Mouse (Mus musculus) gastrocnemius, adult 8-10 months (tissue): ENCODE measurements around the gene Nr1d1. TPM values are rescaled to one million over a fixed set of nuclear protein-coding genes. Genes with fewer than 3 reads are reported as not detected.

Experiments
- DNase-seq, 2 experiments: peaks; one replicate each; pipeline ENCODE4 v3.0.0; 2022; ENCODE audit warnings: low spot score in 2 of 2
- total RNA-seq, 4 experiments: library from RNA; stranded (reverse); gene quantifications; 2 replicates each; pipeline ENCODE4 v1.2.4; 2022

The Nr1d1 gene
- total RNA-seq, 4 experiments from 2014 or later = 83.4 to 175 (median 99.4) TPM

DNA sequence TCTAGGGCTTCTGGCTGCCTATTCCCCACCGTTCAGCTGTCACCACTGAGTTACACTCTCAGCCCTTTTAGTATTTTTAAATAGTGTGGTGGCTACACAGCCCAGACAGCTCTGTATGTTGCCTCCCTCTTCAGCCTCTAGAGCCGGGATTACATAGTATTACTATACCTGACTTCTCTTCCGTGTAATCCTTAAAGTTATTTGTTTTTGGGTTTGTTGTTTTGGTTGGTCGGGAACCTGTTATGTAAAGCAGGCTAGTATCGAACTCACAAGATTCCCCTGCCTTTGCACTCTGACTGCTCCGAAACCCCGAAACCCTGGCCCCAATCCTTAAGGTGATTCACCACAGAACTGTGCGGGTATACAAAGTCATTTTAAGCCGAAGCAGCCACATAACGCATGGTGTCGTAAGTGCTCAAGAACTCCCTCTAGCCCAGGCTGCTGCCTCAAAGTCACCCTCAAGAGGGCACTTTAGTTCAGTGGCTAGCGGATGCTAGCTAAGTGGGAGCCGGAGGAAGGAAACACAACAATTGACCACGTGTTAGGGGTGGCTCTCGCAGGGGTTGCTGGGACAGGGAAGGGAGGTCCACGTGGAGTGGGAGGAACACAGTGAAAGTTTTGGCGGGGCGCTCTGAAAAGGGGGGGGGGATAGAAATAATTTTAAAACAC is 13.6 kb upstream of the Nr1d1 start:
- peak; percentile 76 to 83 for DNase-seq

DNA sequence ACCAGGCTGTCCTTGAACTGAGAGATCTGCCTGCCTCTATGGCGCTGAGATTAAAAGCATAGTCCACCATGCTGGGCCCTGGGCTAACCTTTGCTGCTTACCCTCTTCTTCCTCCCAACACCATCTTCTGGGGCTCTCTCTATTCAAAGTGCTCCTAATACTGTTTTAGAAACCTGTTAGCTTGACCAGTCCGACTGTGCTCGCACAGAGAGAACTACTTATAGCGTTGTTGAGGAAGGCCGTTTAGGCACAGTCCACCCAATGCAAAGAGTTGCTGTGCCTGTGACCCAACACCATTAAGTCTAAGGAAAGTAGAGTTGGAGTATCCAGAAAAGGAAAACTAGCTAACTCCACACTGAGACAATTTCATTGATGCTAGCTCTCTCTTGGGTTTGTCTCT is 13.0 kb upstream of the Nr1d1 start:
- no peak for DNase-seq

DNA sequence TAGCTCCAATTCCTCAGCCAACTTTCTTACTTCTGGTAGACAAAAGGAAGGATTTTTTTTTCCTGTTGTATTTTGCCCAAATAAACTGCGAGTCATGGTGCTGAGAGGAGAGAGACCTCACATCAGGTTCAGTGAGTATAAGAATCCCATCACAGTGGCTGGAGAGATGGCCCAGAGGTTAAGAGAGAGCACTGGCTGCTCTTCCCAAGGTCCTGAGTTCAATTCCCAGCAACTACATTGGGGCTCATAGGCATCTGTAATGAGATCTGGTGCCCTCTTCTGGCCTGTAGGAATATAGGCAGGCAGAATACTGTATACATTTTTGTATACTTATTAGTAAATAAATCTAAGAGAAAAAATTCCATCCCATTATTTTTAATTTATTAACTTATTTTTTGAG is 12.6 kb upstream of the Nr1d1 start:
- DNase-seq = no peak

DNA sequence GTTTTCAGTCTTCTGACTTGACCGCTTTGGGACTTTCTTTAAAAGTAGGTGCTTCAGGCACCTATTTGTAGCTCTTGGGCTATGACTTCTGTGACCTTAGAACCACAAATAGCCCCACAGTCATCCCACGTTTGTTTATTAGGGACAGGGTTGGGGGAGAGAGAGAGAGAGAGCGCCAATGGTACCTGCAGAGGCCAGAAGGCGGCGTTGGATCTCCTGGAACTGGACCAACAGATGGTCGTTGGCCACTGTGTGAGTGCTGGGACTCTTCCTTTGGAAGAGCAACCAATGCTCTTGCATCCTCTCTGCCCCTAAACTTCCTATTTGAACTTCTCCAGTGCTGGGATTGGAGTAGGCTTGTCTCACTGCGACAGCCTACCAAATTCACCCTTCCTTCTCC is 12.1 kb upstream of the Nr1d1 start:
- peak in 1 of 2 experiments; percentile 59 for DNase-seq

DNA sequence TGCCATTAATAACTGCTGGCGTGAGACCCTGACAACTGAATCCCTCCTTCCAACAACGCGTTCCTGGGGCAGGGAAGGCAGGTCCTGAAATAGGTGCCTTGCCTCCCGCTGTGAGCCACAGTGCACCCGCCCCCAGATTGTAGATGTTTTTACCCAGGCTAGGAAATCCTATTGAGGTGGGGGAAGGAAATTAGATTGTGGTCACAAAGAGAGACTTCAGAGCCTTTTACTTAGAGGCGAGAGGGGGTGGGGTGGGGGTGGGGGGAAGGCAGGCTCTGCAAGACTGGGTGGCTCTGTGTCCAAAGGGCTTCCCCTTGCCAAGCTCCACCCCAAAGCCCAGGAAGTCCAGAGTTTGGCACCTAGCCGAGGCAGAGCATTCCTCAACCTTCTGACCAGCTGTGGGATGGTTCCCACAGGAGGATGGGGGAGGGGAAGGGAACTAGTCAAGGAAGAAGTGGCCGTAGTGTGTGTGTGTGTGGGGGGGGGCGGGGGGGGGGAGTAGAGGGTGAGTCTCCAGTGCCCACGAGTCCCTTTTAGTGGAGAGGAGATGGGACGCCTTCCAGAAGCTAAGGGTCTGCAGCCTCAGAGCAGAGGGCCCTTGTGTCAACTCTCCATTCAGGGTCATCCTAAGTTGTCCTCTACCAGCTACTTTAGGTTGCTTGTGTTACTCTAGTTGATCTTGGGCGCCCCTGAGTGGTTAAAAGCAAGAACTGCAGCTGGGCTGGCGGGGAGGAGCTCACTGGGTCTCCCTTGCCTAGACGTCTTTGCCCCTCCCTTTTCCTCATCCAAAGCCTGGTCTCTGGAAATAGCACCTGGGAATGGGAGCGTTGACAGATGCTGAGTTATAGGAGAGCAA is 11.5 kb upstream of the Nr1d1 start:
- peak; percentile 99 to 100 for DNase-seq

DNA sequence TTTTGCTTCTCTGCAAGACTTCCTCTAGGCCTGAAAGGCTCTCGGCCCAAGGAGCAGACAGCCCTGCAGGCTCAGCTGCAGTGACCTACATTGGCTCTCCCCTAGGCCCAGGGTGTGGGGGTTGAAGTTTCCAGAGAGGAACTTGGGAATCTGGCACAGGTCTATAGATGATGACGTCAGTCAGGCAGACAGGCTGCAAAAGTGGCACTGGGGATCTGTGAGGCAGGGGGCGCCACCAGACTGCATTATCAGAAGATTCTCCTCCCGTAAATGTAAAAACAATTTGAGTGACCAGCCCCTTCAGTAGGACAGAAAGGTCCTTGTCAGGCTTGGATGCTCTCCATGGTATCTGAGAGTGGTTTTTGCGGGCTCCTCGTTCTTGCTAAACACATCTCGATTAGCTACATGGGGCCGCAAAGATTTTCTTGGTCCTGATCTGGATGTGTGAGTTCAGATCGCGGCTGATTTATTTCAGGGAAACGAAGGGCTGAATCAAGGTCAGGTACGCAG is 10.7 kb upstream of the Nr1d1 start:
- DNase-seq = peak; percentile 86

DNA sequence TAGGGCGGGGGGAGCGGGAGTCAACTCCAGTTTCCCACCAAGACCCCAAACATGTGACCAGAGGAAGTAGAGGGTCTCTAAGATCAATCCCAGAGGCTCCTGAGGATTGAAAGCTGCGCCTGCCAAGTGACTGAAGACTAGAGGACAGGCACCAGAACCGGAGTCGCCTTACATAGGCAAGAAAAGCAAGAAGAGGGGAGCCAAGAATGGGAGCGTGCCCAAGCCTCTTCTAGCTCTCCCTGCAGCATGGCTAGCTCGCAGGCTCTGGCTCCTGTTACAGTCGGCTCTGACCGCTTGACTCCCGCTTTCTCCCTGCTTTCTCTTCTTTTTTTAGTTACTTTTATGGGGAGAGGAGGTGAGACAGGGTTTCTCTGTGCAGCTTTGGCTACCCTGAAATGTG is 10.1 kb upstream of the Nr1d1 start:
- DNase-seq = peak; percentile 71 to 83

DNA sequence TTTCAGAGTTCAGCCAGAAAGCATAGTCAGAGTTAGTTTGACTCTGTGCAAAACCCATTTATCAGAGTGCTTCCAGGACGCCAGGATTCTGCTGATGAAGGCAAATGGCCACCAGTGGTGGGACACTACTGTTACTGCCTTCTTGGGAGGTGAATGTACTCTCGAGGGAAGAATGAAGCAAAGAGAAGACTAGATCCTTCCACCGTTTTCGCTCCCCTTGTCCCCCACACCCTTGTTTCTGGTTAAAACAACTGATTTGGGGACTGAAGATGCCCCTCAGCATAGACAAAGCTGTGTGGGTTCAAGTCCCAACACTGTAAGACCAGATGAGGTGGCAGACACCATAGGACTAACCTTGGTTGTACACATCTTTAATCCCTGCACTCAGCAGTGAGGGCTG is 9.0 kb upstream of the Nr1d1 start:
- DNase-seq = no peak

DNA sequence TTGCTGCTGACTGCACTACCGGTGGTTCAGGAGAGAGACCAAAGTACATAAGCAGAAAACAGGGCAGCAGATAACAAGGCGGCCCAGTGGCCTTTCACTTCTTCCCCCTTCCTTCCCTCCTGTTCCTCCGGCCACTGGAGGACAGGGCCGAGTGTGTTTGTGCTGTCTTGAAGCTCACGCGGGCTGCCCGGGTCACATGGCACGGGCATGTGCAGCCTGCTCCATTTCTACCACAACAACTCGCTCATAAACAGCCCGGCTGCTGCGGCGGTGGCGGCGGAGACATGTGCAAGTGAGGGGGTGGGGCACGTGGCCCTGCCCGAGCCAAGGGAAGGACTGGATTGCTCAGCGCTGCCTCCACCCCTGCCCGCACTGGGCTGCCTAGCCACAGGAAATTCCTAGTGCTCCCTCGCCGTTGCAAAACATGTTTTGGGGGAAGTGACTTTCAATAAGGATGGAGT is 8.1 kb upstream of the Nr1d1 start:
- peak; percentile 98 to 99 for DNase-seq

DNA sequence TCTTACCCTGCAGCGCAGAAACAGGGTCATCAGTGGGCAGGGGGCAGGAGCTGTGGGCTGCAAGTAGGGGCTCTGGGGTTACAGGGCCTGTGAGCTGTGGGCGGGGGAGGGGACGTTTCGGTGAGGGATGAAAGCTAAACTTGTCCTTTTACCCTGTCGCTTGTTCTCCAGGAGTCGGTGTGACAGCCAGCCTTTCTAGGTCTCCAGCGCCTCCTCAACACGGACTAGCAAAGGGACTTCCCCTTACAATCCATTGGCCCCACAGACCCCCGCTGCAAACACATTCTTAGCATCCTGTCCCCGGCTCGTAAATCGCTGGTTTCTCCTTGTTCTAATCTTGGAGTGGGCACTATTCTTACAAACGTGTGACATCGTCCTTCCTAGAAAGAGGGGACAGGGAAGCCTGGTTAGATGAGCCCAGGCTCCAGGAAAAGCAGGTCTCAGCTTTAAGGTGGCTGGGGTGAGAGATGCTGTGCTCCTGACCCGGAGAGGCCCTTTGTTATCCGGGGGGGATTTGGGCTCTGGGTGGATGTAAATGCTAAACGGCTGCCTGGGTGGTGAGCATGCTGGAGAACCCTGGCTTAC is 7.6 kb upstream of the Nr1d1 start:
- no peak for DNase-seq

DNA sequence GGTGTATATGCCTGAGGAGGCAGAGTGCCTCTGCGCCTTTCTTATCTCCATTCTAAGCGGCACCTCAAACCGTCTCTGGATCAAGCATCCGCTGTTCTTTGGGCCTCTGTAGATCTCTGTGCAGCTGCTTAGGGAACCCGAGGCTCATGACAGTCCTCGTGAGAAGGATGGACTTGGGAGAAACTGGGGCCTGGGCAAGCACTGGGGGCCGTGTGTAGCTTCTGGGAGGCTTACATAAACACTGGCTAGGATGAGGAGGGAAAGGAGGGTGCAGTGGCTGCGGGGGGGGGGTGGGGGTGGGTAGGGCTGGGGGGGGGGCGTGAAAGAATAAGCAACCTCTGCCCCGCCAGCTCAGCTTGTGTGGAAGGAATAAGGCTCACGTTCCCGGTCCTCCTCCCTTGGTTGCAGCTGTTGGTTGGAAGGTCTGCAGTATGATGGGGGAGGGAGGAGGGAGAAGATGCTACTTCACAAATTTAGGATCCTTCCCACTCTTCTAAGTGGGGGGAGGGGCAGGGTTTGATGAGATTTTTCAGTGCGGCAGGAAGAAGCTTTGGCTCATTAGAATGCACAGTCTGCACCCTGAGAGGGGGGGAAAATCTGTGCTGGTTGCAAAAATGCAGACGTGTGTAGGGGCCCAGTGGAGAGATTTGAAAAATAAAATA is 6.8 kb upstream of the Nr1d1 start:
- peak; percentile 64 to 75 for DNase-seq

DNA sequence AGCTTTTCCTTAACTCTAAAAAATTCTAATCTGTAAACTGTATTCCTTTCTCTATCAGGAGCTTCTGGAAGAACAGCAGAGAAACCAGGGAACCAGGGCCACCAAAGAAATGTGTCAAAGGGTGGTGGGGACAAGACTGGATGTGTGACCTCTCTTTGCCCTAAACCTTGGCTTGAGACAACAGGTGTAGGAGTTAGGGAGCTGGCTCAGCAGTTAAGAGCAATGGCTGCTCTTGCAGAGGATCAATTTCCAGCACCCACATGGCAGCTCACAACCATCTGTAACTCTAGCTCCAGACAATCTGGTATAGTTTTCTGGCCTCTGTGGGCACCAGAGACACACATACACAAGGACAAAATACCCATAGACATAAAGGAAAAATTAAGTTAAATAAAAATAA is 2.8 kb upstream of the Nr1d1 start:
- no peak for DNase-seq

DNA sequence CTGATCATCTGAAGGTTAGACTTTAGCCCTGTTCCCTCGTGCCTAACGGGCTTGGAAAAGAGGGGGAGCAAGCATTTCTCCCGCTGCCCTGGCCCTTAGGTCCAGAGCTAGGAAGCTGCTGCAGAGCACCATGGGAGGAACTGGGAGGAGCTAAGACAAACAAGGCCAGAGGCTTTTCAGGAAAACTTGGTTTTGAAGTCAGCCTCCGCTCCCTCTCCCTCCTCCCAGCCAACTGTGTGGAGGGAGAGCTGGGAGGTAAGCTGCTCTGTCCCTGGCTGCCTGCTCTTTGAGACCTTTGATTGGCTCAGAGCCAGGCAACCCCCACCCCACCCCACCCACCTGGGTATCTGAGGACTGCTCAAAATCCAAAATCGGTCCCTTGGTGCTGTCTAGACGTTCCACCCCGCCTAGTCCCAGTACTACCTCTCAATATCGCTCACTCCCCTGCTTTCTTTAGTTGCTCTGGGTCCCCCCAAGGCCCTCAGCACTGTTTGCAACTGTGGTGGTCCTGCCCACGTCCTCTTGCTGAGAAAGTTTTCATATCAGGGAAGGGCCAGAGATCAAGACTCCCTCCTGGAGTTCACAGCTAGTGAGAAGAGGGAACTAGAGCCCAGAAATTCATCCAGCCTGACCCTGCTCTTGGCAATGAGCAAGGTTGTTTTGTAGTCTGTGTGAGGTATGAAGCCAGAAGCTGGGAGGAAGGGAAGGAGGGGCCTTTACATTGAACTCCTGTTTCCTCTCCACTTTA is 1.9 kb upstream of the Nr1d1 start:
- peak in 1 of 2 experiments; percentile 46 for DNase-seq

DNA sequence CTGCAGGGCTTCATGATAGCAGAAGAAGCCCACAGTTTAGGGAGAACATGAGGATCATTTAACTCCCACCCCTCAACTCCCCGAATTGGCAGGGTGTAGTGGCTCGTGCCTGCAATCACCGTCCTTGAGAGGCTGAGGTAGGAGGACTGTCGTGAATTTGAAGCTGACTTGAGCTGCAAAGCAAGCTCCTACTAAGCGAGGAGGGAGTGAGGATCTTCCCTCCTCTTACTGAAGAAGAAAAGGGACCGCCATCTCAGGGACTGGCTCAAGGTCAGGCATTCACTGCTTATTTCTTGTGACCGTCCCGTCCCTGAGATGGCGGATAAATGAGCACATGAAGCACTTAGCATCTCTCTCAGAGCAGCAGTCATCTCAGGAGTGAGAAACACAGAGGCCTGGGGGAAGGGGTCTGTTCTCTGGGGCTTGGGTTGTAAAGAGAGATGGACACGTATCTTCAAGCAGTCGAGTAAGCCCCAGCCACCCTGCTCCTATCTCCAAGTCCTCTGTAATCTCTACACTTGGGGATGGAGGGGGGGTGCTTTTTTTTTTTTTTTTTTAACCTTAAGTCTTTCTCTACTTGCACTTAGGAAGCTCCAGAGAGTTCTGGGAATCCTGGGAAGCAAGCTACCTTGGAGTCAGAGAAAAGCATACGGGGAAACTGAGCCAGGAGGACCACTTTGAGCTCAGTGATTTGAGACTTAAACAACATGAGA is 1.1 kb upstream of the Nr1d1 start:
- no peak for DNase-seq

DNA sequence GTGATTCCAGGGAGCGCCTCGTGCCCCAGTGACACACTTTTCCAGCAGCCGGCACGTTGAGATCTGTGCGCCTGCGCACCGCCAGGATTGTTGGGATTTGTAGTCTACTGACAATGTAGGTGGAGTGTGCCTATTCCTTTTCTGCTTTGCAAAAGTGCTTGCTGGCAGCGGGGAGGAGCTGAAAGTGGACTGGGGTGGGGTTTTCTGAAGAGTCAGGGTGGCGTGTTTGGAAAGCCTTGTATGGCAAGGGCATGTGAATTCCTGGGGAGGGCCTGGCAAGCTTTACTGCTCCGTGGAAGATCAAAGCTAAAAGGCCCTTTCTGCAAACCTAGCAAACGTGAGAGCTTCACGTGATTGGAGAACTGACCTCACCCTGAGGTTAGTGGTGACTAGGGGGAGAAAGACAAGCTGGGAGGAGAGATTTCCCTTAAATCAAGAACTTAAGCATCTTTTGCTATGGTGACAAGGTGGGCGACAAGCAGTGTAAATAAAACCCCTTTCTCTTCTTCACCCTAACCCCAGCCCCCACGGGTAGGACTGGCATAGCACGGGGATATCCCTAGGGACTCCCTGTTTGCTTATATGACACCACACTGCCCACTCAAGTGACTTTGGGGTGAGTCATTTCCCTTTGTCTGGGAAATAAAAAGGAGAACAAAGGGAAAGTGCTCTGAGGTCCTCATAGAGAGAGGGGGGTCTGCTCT is 367 bp upstream of the Nr1d1 start:
- DNase-seq = peak; percentile 99 to 100

DNA sequence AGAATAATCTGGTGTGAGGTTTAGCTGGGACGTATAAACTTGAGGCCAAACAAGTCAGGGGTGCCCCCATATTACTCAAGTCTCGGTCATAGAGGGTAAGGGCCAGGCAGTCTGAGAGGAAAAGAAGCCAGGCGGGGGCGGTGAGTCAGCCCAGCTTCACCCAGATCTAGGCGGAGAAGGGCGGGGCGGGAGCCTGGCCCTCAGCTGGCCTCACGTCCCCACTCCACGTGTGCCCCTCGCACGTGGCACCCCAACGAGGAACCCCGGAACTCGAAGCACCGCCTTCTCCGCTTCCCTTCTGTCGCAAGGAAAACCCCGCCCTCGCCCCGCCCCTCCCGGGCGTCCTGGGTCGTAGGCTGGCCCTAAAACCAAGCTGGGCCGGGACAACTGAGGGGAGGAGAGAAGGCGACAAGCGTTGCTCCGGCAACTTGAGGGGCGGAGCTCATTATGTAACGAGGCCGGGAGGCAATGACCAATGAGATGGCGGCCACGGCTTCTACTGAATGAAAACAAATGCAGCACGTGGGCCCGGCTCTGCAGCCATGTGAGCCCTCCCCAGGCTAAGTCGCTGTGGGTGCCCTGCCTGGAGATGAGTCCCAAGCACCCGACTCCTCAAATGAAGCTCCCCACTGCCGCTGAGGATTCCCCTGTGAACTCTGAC is 1.4 kb downstream of the Nr1d1 start:
- peak; percentile 100 for DNase-seq

DNA sequence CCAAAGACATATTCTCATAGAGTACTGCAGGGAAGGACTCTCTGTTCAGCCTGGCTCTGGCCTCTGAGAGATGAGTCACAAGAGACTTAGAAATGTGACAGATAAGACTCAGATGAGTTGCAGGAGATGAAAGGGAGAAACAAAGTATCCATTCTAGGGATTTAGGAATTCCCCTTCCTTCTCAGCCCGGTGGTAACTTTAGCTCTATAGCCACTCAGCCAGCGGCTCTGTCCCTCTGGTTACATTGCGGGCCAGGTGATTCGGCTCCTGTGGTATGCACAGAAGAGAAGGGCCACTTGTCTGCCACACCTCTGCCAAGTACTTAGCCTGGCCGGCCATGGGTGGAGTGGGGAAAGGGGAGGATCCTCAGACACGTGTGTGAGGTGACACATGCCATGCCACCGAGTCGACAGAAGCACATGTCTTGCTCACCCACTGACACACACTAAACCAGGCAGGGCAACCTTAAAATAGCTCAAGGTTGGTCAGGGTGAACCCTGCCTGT is 2.4 kb downstream of the Nr1d1 start:
- peak; percentile 81 to 90 for DNase-seq

DNA sequence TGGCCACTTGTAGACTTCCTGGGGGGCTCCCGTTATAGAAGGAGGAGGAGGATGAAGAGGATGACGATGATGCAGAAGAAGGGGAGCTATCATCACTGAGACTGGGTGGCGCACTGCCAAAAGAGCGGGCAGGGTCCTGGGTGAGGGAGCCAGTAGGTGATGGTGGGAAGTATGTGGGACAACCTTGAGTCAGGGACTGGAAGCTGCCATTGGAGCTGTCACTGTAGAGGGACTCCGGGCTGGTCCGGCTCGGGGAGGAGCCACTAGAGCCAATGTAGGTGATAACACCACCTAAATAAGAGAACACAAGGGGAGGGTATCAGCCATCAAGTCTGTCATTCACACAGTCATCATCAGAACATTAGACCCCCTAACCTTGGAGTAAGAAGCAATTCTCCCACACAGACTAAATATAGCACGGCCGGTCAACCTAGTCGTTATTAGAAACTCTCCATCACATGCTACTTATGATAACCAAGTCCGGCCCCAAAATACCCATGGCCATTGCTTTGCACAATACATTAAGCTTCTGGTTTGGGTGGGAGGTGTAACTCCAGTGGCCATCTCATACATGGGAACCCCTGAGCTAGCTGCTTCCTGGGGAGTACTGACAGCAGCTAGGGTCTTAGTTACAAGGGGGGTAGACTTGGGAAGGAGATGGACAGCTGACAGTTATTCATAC is 3.1 kb downstream of the Nr1d1 start:
- DNase-seq = no peak
